Mouse (Mus musculus): ENCODE data around the gene Mbnl2. TPM values are rescaled to one million over a fixed set of nuclear protein-coding genes. Genes with fewer than 3 reads are reported as not detected.

Mbnl2 gene
- total RNA-seq, 1 experiment = 33.4 TPM

DNA sequence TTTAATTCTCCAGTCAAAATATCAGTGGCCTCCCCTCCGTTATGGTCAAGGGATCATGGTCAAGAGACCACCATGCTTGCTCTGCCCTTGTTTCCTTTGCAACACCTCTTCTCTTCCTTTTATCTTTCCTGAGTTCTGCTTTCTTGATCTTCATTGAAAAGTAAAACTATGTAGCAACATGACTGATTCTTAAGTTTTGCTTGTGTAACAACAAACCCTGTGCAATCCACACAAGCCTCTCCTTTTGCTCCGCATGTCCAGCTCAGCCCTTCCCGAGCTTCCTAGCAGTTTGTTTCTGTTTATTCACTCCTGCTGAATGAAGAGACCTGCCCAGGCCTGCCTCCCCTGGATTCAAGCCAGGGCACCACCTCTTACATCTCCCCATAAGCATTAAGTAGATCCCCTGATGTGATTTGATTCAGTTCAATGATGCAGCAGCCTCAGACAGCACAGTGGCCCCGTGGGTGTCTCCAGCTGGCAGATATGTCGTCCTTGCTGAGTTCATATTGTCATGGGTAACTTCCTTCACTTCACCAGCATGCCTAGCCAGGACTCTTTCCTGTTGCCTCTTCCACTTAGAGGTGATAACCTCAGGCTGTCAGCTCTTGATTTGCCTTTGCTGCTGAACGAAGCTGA, 27.6 kb downstream of the Mbnl2 start:
- H3K27ac ChIP-seq (ENCODE audit: insufficient read depth, low read depth, low read length, poor library complexity, severe bottlenecking) = peak overlapping the region; percentile 69
- H3K4me1 ChIP-seq (ENCODE audit: control insufficient read depth in 2 of 2, insufficient read depth in 2 of 2, low read length in 2 of 2, poor library complexity in 1 of 2) = peaks cover 0 to 5% of the 10 kb centered on the region in 2 experiments; a peak in 3 of 4 replicates
- TF ChIP-seq CHD2 (IDR thresholded peaks at IDR 0.05; ENCODE audit: low read depth, low read length) (no peak), ZC3H11A (IDR thresholded peaks at IDR 0.05; ENCODE audit: borderline replicate concordance, low read depth, low read length) (no peak), HCFC1 (IDR thresholded peaks at IDR 0.05; ENCODE audit: borderline replicate concordance, insufficient read depth, low read length) (no peak), MAFK (IDR thresholded peaks at IDR 0.05; ENCODE audit: insufficient read depth, low read depth, low read length) (no peak), ZNF384 (IDR thresholded peaks at IDR 0.05; ENCODE audit: low read depth, low read length) (no peak)
- H3K4me3 ChIP-seq (ENCODE audit: insufficient read depth in 1 of 2, low read depth in 1 of 2, low read length in 2 of 2, poor library complexity in 1 of 2, severe bottlenecking in 1 of 2) = peak overlapping the region in 1 of 2 experiments; percentile 3; a peak in 1 of 4 replicates
- no peak for DNase-seq (ENCODE audit: low read depth, low spot score)
- no peaks in the 10 kb centered on the region for H3K36me3 ChIP-seq (ENCODE audit: control insufficient read depth, insufficient read depth, low read length, poor library complexity, severe bottlenecking)
- no peaks in the 10 kb centered on the region for H3K9me3 ChIP-seq (ENCODE audit: control insufficient read depth, insufficient read depth, low read depth, low read length)
- in situ Hi-C loops (cut with MboI; ENCODE audit: low sequenced_read_pairs in 2 of 2, unreplicated experiment in 2 of 2) = no loop called here
- no peak overlapping the region; the same call in 1 of the 2 replicates for H3K9ac ChIP-seq (ENCODE audit: insufficient read depth, low read depth, low read length, poor library complexity, severe bottlenecking)

DNA sequence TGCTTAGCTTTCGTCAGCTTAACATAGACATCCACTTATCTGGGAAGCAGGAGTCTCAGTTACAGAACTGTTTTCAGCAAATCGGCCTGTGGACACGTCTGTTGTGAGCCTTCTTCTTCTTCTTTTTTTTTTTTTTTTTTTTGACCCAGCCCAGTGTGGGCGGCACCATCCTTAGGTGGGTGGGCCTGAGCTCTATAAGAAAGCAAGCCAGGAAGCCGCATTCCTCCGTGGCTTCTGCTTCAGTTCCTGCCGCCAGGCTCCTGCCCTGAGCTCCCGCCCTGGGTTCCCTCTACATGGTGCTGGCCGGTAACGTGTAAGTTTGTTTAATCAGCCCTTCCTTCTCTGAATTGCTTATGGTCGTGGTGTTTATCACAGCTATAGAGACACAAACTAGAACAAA, 30.8 kb downstream of the Mbnl2 start:
- H3K36me3 ChIP-seq (ENCODE audit: control insufficient read depth, insufficient read depth, low read length, poor library complexity, severe bottlenecking) = no peaks in the 10 kb centered on the region
- H3K9me3 ChIP-seq (ENCODE audit: control insufficient read depth, insufficient read depth, low read depth, low read length) = no peaks in the 10 kb centered on the region
- TF ChIP-seq MAFK (IDR thresholded peaks at IDR 0.05; ENCODE audit: insufficient read depth, low read depth, low read length) (no peak), ZNF384 (IDR thresholded peaks at IDR 0.05; ENCODE audit: low read depth, low read length) (peak; percentile 97), CHD2 (IDR thresholded peaks at IDR 0.05; ENCODE audit: low read depth, low read length) (no peak), HCFC1 (IDR thresholded peaks at IDR 0.05; ENCODE audit: borderline replicate concordance, insufficient read depth, low read length) (no peak), ZC3H11A (IDR thresholded peaks at IDR 0.05; ENCODE audit: borderline replicate concordance, low read depth, low read length) (no peak)
- H3K4me1 ChIP-seq (ENCODE audit: control insufficient read depth in 2 of 2, insufficient read depth in 2 of 2, low read length in 2 of 2, poor library complexity in 1 of 2) = peaks cover 3 to 12% of the 10 kb centered on the region in 2 experiments; a peak in 3 of 4 replicates
- H3K27ac ChIP-seq (ENCODE audit: insufficient read depth, low read depth, low read length, poor library complexity, severe bottlenecking) = no peak overlapping the region
- H3K4me3 ChIP-seq (ENCODE audit: insufficient read depth in 1 of 2, low read depth in 1 of 2, low read length in 2 of 2, poor library complexity in 1 of 2, severe bottlenecking in 1 of 2) = 0 out of 4 replicates have a peak overlapping the region, but pooled peaks of 1 of the 2 experiments have one; percentile 14
- in situ Hi-C loops (cut with MboI; ENCODE audit: low sequenced_read_pairs in 2 of 2, unreplicated experiment in 2 of 2) = no loop called here
- no peak overlapping the region for H3K9ac ChIP-seq (ENCODE audit: insufficient read depth, low read depth, low read length, poor library complexity, severe bottlenecking)
- DNase-seq (ENCODE audit: low read depth, low spot score) = peak; percentile 51

DNA sequence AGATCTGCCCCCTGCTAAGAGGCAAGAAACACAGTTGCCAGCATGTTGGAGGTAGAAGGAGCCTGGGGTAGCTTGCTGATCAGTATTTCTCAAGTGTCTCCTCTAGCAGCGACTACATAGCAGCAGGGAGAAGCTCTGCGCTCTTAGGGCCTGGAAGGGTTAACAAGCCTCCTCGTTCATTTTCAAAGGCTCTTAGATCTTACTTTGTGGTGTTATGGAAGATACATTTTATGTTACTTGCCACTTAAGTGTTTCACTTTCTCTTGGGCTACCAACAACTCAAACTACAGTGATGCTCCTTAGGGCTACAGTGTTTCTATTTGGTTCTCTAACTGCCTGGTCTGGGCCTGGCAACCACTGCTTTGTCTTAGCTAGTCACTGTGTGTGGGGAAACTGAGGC, 31.9 kb downstream of the Mbnl2 start:
- Histone ChIP-seq H3K4me1 (ENCODE audit: control insufficient read depth in 2 of 2, insufficient read depth in 2 of 2, low read length in 2 of 2, poor library complexity in 1 of 2) (peaks cover 3 to 16% of the 10 kb centered on the region in 2 experiments; a peak in 3 of 4 replicates), H3K4me3 (ENCODE audit: insufficient read depth in 1 of 2, low read depth in 1 of 2, low read length in 2 of 2, poor library complexity in 1 of 2, severe bottlenecking in 1 of 2) (no peak overlapping the region), H3K27ac (ENCODE audit: insufficient read depth, low read depth, low read length, poor library complexity, severe bottlenecking) (no peak overlapping the region), H3K9ac (ENCODE audit: insufficient read depth, low read depth, low read length, poor library complexity, severe bottlenecking) (no peak overlapping the region), H3K36me3 (ENCODE audit: control insufficient read depth, insufficient read depth, low read length, poor library complexity, severe bottlenecking) (no peaks in the 10 kb centered on the region), H3K9me3 (ENCODE audit: control insufficient read depth, insufficient read depth, low read depth, low read length) (no peaks in the 10 kb centered on the region)
- DNase-seq (ENCODE audit: low read depth, low spot score) = no peak
- TF ChIP-seq HCFC1 (IDR thresholded peaks at IDR 0.05; ENCODE audit: borderline replicate concordance, insufficient read depth, low read length) = no peak
- in situ Hi-C loops (cut with MboI; ENCODE audit: low sequenced_read_pairs in 2 of 2, unreplicated experiment in 2 of 2) = no loop called here

DNA sequence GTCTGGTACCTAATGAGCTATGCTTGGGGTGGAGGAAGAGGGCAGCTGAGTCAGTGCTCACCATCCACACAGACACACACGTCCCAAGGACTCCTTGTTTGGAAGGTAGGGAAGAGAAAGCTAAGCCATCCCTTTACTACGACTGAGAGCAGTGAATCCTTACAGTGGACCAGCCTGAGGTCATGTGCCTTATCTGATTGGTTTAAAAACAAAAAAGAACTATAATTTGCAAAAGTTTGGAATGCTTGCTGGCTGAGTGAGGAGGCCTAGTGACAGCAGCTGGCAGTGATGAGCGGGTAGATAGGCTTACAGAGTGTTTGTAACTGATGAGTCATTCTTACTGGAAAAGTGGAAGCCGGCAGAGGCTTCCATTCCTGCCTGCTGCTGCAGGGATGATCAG, 32.5 kb downstream of the Mbnl2 start:
- in situ Hi-C loops (cut with MboI; ENCODE audit: low sequenced_read_pairs in 2 of 2, unreplicated experiment in 2 of 2) = no loop called here
- Histone ChIP-seq H3K27ac (ENCODE audit: insufficient read depth, low read depth, low read length, poor library complexity, severe bottlenecking) (no peak overlapping the region), H3K4me1 (ENCODE audit: control insufficient read depth in 2 of 2, insufficient read depth in 2 of 2, low read length in 2 of 2, poor library complexity in 1 of 2) (peaks cover 3 to 17% of the 10 kb centered on the region in 2 experiments; a peak in 3 of 4 replicates), H3K36me3 (ENCODE audit: control insufficient read depth, insufficient read depth, low read length, poor library complexity, severe bottlenecking) (no peaks in the 10 kb centered on the region), H3K9ac (ENCODE audit: insufficient read depth, low read depth, low read length, poor library complexity, severe bottlenecking) (no peak overlapping the region), H3K9me3 (ENCODE audit: control insufficient read depth, insufficient read depth, low read depth, low read length) (no peaks in the 10 kb centered on the region), H3K4me3 (ENCODE audit: insufficient read depth in 1 of 2, low read depth in 1 of 2, low read length in 2 of 2, poor library complexity in 1 of 2, severe bottlenecking in 1 of 2) (no peak overlapping the region)
- no peak for TF ChIP-seq CHD2 (IDR thresholded peaks at IDR 0.05; ENCODE audit: low read depth, low read length)
- TF ChIP-seq ZNF384 (IDR thresholded peaks at IDR 0.05; ENCODE audit: low read depth, low read length) = no peak
- no peak for TF ChIP-seq HCFC1 (IDR thresholded peaks at IDR 0.05; ENCODE audit: borderline replicate concordance, insufficient read depth, low read length)
- no peak for TF ChIP-seq ZC3H11A (IDR thresholded peaks at IDR 0.05; ENCODE audit: borderline replicate concordance, low read depth, low read length)
- TF ChIP-seq MAFK (IDR thresholded peaks at IDR 0.05; ENCODE audit: insufficient read depth, low read depth, low read length) = peak; percentile 25; the same call in 1 of the 2 replicates
- DNase-seq (ENCODE audit: low read depth, low spot score) = no peak
